Mouse (Mus musculus): Measurements from ENCODE around the gene Gm8765.
"Not testable (repeated sequence)": the region's sequence is repeated elsewhere in the genome, so short reads cannot be mapped to it uniquely, and the experiment has no call there.

DNA sequence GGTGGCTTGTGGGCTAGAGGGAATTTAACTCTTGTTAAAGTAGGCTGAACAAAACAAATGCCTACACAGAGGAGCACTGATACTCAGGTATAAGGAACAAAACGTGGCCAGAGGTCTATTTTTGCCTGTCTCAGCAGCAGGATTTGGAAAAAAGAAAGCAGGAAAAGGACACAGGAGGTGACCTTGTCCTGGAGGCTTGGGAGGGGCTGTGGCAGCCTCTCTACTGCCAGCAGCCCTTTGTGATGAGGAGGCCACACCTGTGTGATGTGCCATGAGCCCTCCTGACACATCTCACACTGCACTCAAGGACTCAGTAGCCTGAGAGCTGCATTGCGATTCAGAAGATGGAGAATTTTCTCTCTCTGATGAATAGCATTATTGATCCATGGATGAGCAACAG lies at the start of gene Gm8765:
- TF ChIP-seq CTCF (IDR thresholded peaks at IDR 0.05; ENCODE audit: control insufficient read depth, insufficient read depth, insufficient replicate concordance, low read depth, low read length); POLR2A (IDR thresholded peaks at IDR 0.05; ENCODE audit: control insufficient read depth, low read depth, low read length): not testable (repeated sequence)

Data from testis, adult 2 months (tissue).